Mouse (Mus musculus) c-Kit-positive CD71-negative TER-119-negative erythroid progenitor cells, embryonic 14.5 days (primary cell): Measurements from ENCODE around the gene Exph5.

Source experiments
- DNase-seq: peaks from one replicate; pipeline ENCODE4 v3.0.0-alpha.2; 2013; ENCODE audit warnings: low read depth

The Exph5 gene

GRCm38 (mm10) chr9:53404753-53405722, 103.6 kb downstream of the Exph5 start:
- DNase-seq: peak; percentile 58

GRCm38 (mm10) chr9:53408548-53408947, 107.1 kb downstream of the Exph5 start:
- no peak for DNase-seq

GRCm38 (mm10) chr9:53408953-53409361, 107.5 kb downstream of the Exph5 start:
- no peak for DNase-seq

GRCm38 (mm10) chr9:53409427-53409826, 108.0 kb downstream of the Exph5 start:
- DNase-seq: no peak

DNA sequence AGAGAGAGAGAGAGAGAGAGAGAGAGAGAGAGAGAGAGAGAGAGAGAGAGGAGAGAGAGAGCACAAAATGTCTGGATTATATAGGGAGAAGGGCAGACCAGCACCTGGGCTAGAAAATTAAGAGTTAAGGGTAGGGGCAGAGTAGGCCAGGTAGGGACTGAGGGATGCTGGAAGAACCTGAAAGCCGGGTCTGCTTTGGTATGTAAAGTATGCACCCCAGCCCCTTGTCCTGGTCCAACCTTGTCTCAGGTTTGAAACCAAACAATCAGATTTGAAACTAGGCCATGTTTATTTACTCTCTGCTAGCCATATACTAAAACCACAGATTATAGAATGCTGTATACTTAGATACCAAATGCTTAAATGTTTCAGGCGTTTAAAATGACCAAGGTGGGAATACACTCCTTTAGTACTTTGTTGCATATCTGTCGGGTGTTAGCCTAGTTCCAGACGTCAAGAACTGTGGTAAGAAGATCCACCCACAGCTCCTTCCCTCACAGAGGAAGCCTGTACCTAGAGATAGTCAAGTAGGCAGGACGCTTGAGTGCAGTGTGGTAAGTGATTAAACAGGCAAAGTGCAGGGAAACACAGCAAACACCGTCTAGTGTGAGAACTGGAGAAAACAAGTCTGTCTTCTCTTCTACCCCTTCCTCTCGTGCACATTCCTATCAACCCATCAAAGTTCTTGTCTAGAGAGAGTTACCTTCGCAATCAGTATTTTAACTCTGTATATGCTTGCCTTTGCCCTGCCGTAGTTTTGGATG, 120.8 kb downstream of the Exph5 start:
- DNase-seq: peak; percentile 33

DNA sequence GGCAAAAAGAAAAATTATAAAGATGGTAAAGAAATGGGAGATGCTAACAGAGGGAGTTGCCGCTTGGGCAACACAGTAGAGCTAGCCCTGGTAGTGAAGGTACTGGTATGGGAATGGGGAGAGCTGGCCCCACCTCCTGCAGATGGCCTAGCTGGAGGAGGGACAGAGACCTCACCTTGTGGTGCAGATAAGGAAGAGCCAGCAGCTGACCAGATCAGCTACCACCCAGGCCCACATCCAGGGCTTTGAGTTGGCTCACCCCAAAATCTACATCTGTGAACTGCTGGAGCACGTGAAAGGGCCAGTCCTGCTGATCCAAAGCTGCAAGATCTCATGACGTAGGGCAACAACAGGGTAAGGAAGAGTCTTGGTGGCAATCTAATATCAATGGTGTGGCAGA, 125.3 kb downstream of the Exph5 start:
- DNase-seq: no peak
